Mouse (Mus musculus): Measurements from ENCODE around the gene Fut9. TPM values are rescaled to one million over a fixed set of nuclear protein-coding genes. Genes with fewer than 3 reads are reported as not detected.
A peak's percentile ranks its signal among the peaks of the same experiment; 100 is the strongest.

The Fut9 gene
- total and polyA plus RNA-seq, 2 experiments from 2014 or later = 21.7 to 44.5 TPM

GRCm38 (mm10) chr4:25757909-25758548, 42.0 kb downstream of the Fut9 start:
- no peak for DNase-seq (ENCODE audit: low spot score)
- no peak overlapping the region for H3K27ac ChIP-seq (ENCODE audit: low read depth, low read length)
- no peaks in the 10 kb centered on the region for H3K9me3 ChIP-seq (ENCODE audit: low read length)
- TF ChIP-seq CTCF (IDR thresholded peaks at IDR 0.05) = no peak
- H3K4me3 ChIP-seq (ENCODE audit: low read depth, low read length) = no peak overlapping the region
- H3K27me3 ChIP-seq (ENCODE audit: insufficient read depth, low read length) = no peaks in the 10 kb centered on the region
- 56% methylated on average over 4 of the region's 5 CpGs for WGBS
- H3K9ac ChIP-seq (replicated peaks; ENCODE audit: low read length, poor library complexity, severe bottlenecking) = no peak overlapping the region
- H3K36me3 ChIP-seq (ENCODE audit: insufficient read depth, low read length) = no peaks in the 10 kb centered on the region
- no peak overlapping the region for H3K4me2 ChIP-seq (ENCODE audit: low read depth, low read length, poor library complexity, severe bottlenecking)
- ATAC-seq (ENCODE audit: low FRiP score) = no peak
- no peaks in the 10 kb centered on the region for H3K4me1 ChIP-seq (ENCODE audit: insufficient read depth, low read length)

- TF ChIP-seq CTCF (IDR thresholded peaks at IDR 0.05) = no peak
- H3K9me3 ChIP-seq (ENCODE audit: low read length) = no peaks in the 10 kb centered on the region
- no peaks in the 10 kb centered on the region for H3K36me3 ChIP-seq (ENCODE audit: insufficient read depth, low read length)
- H3K9ac ChIP-seq (replicated peaks; ENCODE audit: low read length, poor library complexity, severe bottlenecking) = no peak overlapping the region
- DNase-seq (ENCODE audit: low spot score) (no peak), ATAC-seq (ENCODE audit: low FRiP score) (no peak)
- no peaks in the 10 kb centered on the region for H3K27me3 ChIP-seq (ENCODE audit: insufficient read depth, low read length)
- no peak overlapping the region for H3K4me2 ChIP-seq (ENCODE audit: low read depth, low read length, poor library complexity, severe bottlenecking)
- H3K4me3 ChIP-seq (ENCODE audit: low read depth, low read length) = no peak overlapping the region
- H3K27ac ChIP-seq (ENCODE audit: low read depth, low read length) = no peak overlapping the region
- no peaks in the 10 kb centered on the region for H3K4me1 ChIP-seq (ENCODE audit: insufficient read depth, low read length)
- WGBS = 58% methylated on average over 5 of the region's 5 CpGs
Measured at GRCm38 (mm10) chr4:25741553-25741952, 58.5 kb downstream of the Fut9 start.

GRCm38 (mm10) chr4:25738782-25739181, 61.3 kb downstream of the Fut9 start:
- Histone ChIP-seq H3K27ac (ENCODE audit: low read depth, low read length) (no peak overlapping the region), H3K4me3 (ENCODE audit: low read depth, low read length) (no peak overlapping the region), H3K36me3 (ENCODE audit: insufficient read depth, low read length) (no peaks in the 10 kb centered on the region), H3K27me3 (ENCODE audit: insufficient read depth, low read length) (no peaks in the 10 kb centered on the region), H3K4me2 (ENCODE audit: low read depth, low read length, poor library complexity, severe bottlenecking) (no peak overlapping the region), H3K9me3 (ENCODE audit: low read length) (no peaks in the 10 kb centered on the region), H3K9ac (replicated peaks; ENCODE audit: low read length, poor library complexity, severe bottlenecking) (no peak overlapping the region), H3K4me1 (ENCODE audit: insufficient read depth, low read length) (no peaks in the 10 kb centered on the region)
- WGBS = 89% methylated on average over 4 of the region's 4 CpGs
- TF ChIP-seq CTCF (IDR thresholded peaks at IDR 0.05) = no peak
- no peak for ATAC-seq (ENCODE audit: low FRiP score)
- DNase-seq (ENCODE audit: low spot score) = no peak

GRCm38 (mm10) chr4:25721576-25721975, 78.5 kb downstream of the Fut9 start:
- no peaks in the 10 kb centered on the region for H3K9me3 ChIP-seq (ENCODE audit: low read length)
- 94% methylated on average over 5 of the region's 5 CpGs for WGBS
- no peak overlapping the region for H3K9ac ChIP-seq (replicated peaks; ENCODE audit: low read length, poor library complexity, severe bottlenecking)

GRCm38 (mm10) chr4:25713907-25714306, 86.1 kb downstream of the Fut9 start:
- Histone ChIP-seq H3K4me3 (ENCODE audit: low read depth, low read length) (no peak overlapping the region), H3K9ac (replicated peaks; ENCODE audit: low read length, poor library complexity, severe bottlenecking) (no peak overlapping the region), H3K4me1 (ENCODE audit: insufficient read depth, low read length) (no peaks in the 10 kb centered on the region), H3K36me3 (ENCODE audit: insufficient read depth, low read length) (no peaks in the 10 kb centered on the region), H3K9me3 (ENCODE audit: low read length) (no peaks in the 10 kb centered on the region), H3K27me3 (ENCODE audit: insufficient read depth, low read length) (no peaks in the 10 kb centered on the region), H3K27ac (ENCODE audit: low read depth, low read length) (no peak overlapping the region), H3K4me2 (ENCODE audit: low read depth, low read length, poor library complexity, severe bottlenecking) (no peak overlapping the region)
- DNase-seq (ENCODE audit: low spot score) (peak; percentile 21), ATAC-seq (ENCODE audit: low FRiP score) (no peak)
- 40% methylated on average over 2 of the region's 2 CpGs for WGBS
- no peak for TF ChIP-seq CTCF (IDR thresholded peaks at IDR 0.05)

More at GRCm38 (mm10) chr4:25721576-25721975, 78.5 kb downstream of the Fut9 start:
- ATAC-seq (ENCODE audit: low FRiP score) (no peak), DNase-seq (ENCODE audit: low spot score) (no peak)
- Histone ChIP-seq H3K4me3 (ENCODE audit: low read depth, low read length) (no peak overlapping the region), H3K4me1 (ENCODE audit: insufficient read depth, low read length) (no peaks in the 10 kb centered on the region), H3K27me3 (ENCODE audit: insufficient read depth, low read length) (no peaks in the 10 kb centered on the region), H3K4me2 (ENCODE audit: low read depth, low read length, poor library complexity, severe bottlenecking) (no peak overlapping the region), H3K36me3 (ENCODE audit: insufficient read depth, low read length) (no peaks in the 10 kb centered on the region), H3K27ac (ENCODE audit: low read depth, low read length) (no peak overlapping the region)
- TF ChIP-seq CTCF (IDR thresholded peaks at IDR 0.05) = no peak

- Histone ChIP-seq H3K27ac (ENCODE audit: low read depth, low read length) (no peak overlapping the region), H3K4me3 (ENCODE audit: low read depth, low read length) (no peak overlapping the region), H3K36me3 (ENCODE audit: insufficient read depth, low read length) (no peaks in the 10 kb centered on the region), H3K4me1 (ENCODE audit: insufficient read depth, low read length) (no peaks in the 10 kb centered on the region), H3K4me2 (ENCODE audit: low read depth, low read length, poor library complexity, severe bottlenecking) (no peak overlapping the region), H3K9me3 (ENCODE audit: low read length) (no peaks in the 10 kb centered on the region), H3K9ac (replicated peaks; ENCODE audit: low read length, poor library complexity, severe bottlenecking) (no peak overlapping the region), H3K27me3 (ENCODE audit: insufficient read depth, low read length) (no peaks in the 10 kb centered on the region)
- 89% methylated on average over 3 of the region's 3 CpGs for WGBS
- ATAC-seq (ENCODE audit: low FRiP score) (no peak), DNase-seq (ENCODE audit: low spot score) (no peak)
- 0 out of 2 replicates have a peak, but pooled peaks have one; percentile 17 for TF ChIP-seq CTCF (IDR thresholded peaks at IDR 0.05)
Measured at GRCm38 (mm10) chr4:25684976-25685375, 115.1 kb downstream of the Fut9 start.

Data from midbrain, postnatal 0 days (tissue).